Mouse (Mus musculus) cerebellum, adult 11 months (tissue): ENCODE data around the gene Nup160.

ENCODE experiments used
- DNase-seq: peaks from one replicate; pipeline ENCODE4 v3.0.0; 2022

The Nup160 gene

DNA sequence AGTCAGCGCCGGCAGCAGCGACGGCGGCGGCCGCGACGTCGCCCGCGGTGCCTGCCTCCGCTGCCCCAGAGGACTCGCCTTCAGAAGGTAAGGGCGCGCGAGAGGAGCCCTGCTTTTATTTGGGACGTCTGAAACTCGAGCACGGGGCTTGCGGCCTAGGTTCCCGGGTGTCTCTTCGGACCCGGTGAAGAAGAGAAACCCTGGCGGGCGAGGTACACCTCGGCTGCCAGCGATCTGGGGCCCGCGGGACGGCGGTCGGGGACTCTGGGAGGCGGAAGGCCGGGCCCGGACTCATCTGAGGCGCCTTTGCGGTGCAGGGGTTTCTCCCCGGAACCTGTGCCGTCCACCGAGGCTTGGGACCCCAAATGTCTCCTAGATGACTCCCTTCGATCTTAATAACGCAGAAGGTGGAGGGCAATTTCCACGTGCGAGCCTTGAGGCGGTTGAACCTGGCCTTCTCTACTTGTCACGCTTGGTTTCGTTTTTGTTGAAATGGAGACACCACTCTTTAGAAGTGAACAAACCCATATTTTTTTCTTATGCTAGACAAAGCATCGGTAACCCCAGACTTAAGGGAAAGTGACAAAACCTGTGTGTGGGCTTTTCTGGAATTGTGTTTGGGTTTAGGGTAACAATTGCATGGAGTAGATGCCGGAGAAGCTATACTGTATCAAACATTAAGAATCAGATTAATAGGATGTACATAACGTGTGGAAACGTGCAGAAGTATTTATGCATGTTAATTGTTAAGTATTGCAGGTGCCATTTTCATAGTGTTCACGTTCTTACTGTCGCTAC, 68.9 kb downstream of the Nup160 start:
- DNase-seq, result no peak

DNA sequence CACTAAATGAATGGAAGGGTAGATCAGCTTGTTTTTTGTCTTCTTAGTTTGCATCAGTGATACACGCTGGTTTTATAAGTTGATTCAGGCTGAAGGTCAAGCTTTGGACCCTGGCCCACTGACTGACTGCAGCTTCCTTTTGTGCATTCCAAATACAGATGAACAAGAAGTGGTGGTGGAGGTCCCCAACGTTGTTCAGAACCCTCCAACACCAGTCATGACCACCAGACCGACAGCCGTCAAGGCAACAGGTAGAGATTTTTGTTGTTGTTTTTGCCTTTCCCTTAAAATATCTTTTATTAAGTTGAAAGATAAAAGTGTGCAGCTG, 69.5 kb downstream of the Nup160 start:
- DNase-seq, result no peak

DNA sequence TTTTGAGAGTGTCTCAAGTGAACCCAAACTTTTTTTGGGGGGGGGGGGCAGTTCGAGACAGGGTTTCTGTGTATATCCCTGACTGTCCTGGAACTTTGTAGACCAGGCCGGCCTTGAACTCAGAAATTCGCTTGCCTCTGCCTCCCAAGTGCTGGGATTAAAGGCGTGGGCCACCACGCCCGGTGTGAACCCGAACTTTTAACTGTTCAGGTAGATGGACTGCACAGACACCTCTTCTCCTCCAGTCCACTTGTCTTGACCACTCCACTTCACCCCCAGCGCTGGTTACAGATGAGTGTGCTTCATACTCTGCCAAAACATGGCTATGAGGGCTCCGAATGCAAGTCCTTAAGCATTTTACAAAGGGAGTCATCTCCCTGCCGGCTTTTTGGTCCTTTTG, 70.1 kb downstream of the Nup160 start:
- DNase-seq, result no peak

DNA sequence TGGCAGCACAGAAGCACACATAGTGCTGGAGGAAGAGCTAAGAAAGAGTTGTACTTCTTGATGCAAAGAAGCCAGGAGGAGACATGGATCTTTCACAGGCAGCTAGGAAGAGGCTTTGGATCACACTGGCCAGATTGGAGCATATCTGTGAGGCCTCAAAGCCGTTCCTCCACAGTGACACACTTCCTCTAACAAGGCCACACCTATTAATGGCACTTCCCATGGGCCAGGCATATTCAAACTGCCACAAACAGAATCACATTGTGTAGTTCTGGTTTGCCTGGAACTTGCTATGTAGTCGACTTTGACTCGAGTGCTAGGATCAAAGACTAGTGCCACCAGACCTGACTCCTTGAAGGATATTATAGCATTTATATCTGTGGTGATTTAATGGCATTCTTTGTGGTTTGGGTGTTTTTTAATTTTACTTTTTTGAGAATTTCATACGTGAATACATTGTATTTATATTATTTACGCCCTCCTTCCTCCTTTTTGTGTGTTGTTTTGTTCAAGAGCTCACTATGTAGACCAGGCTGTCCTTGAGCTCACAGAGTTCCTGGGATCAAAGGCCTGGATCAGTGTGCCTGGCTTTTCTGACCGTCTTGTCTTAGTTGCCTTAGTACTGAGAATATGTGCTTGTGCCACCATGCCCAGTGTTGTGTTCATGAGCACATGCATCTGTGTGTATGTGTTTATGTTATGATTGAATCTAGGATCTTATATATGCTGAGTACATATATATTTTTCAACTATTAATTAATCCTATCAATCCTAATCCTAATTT, 72.9 kb downstream of the Nup160 start:
- no peak for DNase-seq

DNA sequence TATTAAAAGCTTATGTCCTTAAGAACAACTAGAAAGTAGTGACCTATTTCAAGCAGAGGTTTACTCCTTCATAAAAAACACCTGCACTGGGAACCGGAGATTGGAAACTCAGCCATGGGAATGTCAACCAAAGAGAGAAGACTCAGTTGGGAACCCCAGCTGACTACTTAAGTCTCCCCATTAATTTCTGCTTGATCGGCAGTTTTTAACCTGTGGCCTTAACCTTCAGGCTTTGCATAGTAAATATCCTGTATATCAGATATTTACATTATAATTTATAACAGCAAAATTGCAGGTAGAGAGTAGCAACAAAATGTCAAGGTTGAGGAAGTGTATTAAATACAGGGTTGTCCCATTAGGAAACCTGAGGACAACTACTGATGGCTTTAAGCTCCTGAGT, 76.5 kb downstream of the Nup160 start:
- no peak for DNase-seq

DNA sequence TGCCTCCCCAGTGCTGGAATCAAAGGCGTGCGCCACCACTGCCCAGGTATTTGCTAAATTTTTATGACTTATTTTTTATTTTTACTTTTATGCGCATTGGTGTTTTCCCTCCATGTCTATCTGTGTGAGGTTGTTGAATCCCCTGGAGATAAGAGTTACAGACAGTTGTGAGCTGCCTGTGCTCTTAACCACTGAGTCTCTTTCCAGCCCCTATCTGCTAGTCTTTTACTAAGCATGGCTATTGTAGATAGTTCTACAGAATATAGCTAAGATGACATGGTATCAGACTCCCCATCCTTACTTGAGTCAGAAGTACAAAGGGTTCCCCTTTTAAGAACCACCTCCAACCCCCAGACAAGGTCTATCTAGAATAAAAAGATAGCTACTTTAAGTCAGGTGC, 77.2 kb downstream of the Nup160 start:
- no peak for DNase-seq

DNA sequence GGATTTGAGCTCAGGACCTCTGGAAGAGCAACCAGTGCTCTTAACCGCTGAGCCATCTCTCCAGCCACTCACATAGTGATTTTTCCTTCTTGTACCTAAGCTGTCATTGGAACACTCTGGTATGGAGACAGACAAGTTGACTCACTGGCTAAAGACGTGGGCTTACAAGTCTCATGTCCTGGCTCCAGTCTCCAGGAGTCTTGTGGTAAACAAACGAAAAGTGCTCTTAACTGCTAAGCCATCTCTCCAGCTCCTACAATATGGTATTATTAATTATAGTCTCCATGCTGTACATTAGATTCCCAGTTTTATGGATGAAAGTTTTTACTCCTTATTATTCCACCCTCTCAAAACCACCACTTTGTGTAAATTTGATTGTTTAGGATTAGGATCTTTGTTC, 88.1 kb downstream of the Nup160 start:
- DNase-seq, result no peak

DNA sequence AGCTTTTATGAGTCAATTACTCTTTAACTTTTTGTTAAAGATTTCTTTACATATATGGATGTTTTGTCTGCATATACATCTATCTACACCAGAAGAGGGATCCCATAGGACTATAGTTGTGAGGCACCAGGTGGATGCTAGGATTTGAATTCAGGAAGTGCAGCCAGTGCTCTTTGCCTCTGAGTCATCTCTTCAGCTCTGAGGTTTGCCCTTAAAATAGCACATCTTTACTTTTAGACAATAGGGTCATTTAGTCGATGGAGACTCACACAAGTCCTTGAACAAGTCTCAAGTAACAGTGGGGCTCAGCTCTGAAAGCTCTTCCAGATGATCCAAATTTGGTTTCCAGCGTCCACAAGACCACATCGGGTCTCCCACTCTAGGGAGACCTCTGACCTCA, 104.3 kb downstream of the Nup160 start:
- DNase-seq, result no peak

DNA sequence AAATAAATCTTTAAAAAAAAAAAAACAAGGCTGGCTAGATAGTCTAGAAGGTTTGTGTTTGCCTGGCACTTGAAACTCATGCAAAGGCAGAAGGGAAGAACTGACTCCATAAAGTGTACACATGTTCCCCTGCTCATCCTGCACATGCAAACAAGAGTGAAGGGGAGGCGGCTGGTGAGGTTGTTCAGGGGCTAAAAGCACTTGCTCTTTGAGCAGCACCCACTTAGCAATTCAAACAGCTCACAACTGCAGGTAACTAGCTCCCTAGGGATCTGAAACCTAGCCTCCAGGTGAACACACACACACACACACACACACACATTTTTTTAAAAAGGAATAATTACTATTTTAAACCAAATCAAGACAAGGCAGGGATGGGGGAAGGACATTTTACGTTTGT, 104.9 kb downstream of the Nup160 start:
- DNase-seq, result no peak

DNA sequence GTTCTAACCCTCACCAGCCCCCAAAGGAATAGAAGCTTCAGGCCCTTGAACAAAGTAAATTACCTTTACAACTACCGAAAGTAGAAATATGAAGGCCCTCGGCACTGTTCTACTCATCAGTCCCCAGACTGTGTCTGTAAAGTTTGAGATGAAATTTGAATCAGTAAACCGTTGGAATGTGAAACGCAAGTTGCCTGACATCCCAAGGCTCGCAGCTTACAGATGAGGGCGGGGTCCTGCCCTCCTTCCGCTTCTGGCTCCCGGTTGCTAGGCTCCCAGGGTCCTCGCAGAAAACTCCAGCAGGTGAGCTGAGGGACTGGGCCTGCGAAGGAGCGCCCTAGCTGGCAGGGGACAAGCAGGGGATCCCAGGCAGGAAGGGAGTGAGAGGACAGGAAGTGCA, 105.4 kb downstream of the Nup160 start, which contains the start of gene Agbl2:
Agbl2 (plus strand) TSS at position 270 of the 400 bp plus-strand sequence.
- no peak for DNase-seq

DNA sequence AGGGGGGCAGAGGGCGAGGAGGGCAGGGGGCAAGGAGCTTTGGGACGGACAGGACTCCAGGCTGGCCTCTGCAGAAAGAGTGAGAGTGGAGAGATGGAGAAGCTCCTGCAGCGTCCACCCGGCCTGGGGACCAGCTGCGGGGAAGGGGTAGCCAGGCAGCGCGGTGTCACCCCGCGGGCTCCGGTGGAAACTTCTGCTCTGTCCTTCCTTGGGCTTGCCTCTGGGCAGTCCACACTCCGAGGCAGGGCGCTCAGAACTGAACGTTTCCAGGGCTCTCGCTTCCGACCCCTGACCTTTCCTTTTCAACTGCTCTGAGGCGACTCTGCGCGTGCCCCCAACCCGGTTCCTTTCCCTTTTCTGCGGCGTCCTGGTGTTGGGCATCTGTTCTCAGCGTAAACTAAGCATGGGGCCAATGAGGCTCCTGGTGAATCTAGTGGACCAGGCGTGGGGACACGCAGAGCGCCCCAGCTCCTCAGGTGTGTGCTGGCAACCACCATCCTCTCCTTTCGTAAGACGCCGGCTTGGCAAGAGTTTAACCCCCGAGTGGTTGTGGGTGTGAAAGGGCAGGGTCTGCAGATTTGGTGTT, 106.0 kb downstream of the Nup160 start:
- DNase-seq, result peak; percentile 34
